Mouse (Mus musculus): Measurements from ENCODE around the gene Rgp1.

DNA sequence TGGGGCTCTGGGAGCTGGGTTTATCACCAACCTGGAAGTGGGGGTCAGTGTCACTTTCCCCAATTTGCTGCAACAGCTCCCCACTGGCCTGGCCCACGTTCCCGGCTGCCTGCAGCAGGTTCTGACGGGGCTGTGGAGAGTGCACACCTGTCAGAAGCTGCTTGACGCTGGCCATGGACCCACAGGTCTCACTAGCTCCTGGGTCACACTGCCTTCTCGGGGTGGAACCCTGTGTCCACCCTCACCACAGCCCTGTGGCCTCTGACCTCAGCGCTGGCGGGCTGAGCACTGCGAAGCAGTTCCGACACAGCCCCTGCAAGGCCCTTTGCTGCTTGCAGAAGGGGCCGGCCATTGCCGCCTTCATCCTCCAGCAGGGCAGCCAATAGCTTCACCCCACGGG is 29.5 kb upstream of the Rgp1 start:
- TF ChIP-seq CTCF (IDR thresholded peaks at IDR 0.05; ENCODE audit: borderline replicate concordance, control insufficient read depth, extremely low read depth, insufficient read depth, low read length, poor library complexity) (no peak), POLR2A (IDR thresholded peaks at IDR 0.05; ENCODE audit: control insufficient read depth, extremely low read depth, insufficient read depth, low read length, poor library complexity) (no peak)
